Mouse (Mus musculus) skeletal muscle tissue, postnatal 0 days (tissue): ENCODE data around the gene Dus1l. TPM values are rescaled to one million over a fixed set of nuclear protein-coding genes. Genes with fewer than 3 reads are reported as not detected.

Experiments used
- polyA plus RNA-seq: library from polyadenylated mRNA; unstranded; fragments of >200 nt; fragmentation: Nextera tagmentation; extraction: Ambion mirVana; gene quantifications from 2 replicates; pipeline ENCODE4 v1.2.1, GENCODE M21; 2015

The Dus1l gene
- 35.4 and 37.5 TPM in 2 replicates for polyA plus RNA-seq

GRCm38 (mm10) chr11:120795756-120796613, at the start of gene Dus1l:
Dus1l (minus strand) TSS chr11:120796403.

GRCm38 (mm10) chr11:120823956-120824786, 28.0 kb upstream of the Dus1l start, which contains the start of gene Fasn:
Fasn (minus strand) TSS chr11:120824547.

GRCm38 (mm10) chr11:120784064-120784791, 12.0 kb downstream of the Dus1l start, which contains the start of the genes Rfng and Gps1:
Rfng (minus strand) TSS chr11:120784207.
Gps1 (plus strand) TSS chr11:120784272.

GRCm38 (mm10) chr11:120762672-120763041, 33.5 kb downstream of the Dus1l start, which contains the start of gene Hmga1b:
Hmga1b (plus strand) TSS chr11:120762794.

Other genes starting within 250 kb of the Dus1l start
- gene Mcrip1, start 246.7 kb downstream of the Dus1l start, polyA plus RNA-seq: 123 and 145 TPM in 2 replicates
- gene Ppp1r27, start 245.3 kb downstream of the Dus1l start, polyA plus RNA-seq: 121 and 146 TPM in 2 replicates
- 311 and 389 TPM in 2 replicates for gene P4hb, start 223.2 kb downstream of the Dus1l start, polyA plus RNA-seq
- gene Arhgdia, start 214.8 kb downstream of the Dus1l start, polyA plus RNA-seq: 252 and 323 TPM in 2 replicates
- 130 and 181 TPM in 2 replicates for gene Alyref, start 198.0 kb downstream of the Dus1l start, polyA plus RNA-seq
- gene Anapc11, start 198.0 kb downstream of the Dus1l start, polyA plus RNA-seq: 109 and 118 TPM in 2 replicates
- gene Npb, start 187.9 kb downstream of the Dus1l start, polyA plus RNA-seq: 1.2 and 2.0 TPM in 2 replicates
- 35.3 and 46.1 TPM in 2 replicates for gene Pcyt2, start 178.5 kb downstream of the Dus1l start, polyA plus RNA-seq
- gene Sirt7, start 171.2 kb downstream of the Dus1l start, polyA plus RNA-seq: 11.3 and 14.0 TPM in 2 replicates
- 22.0 TPM in 2 replicates for gene Mafg, start 162.8 kb downstream of the Dus1l start, polyA plus RNA-seq
- 24.8 and 35.6 TPM in 2 replicates for gene Pycr1, start 152.6 kb downstream of the Dus1l start, polyA plus RNA-seq
- gene Myadml2, start 148.2 kb downstream of the Dus1l start, polyA plus RNA-seq: 73.4 and 83.9 TPM in 2 replicates
- 1.9 and 3.8 TPM in 2 replicates for gene Notum, start 135.2 kb downstream of the Dus1l start, polyA plus RNA-seq
- gene Aspscr1, start 123.4 kb downstream of the Dus1l start, polyA plus RNA-seq: 63.0 and 64.1 TPM in 2 replicates
- gene Cenpx, start 82.7 kb downstream of the Dus1l start, polyA plus RNA-seq: 105 and 106 TPM in 2 replicates
- gene Lrrc45, start 82.5 kb downstream of the Dus1l start, polyA plus RNA-seq: 12.6 and 14.1 TPM in 2 replicates
- 2.7 and 4.5 TPM in 2 replicates for gene Rac3, start 74.9 kb downstream of the Dus1l start, polyA plus RNA-seq
- 7.3 and 17.3 TPM in 2 replicates for gene Dcxr, start 69.1 kb downstream of the Dus1l start, polyA plus RNA-seq
- 10.2 and 19.5 TPM in 2 replicates for gene Cbr2, start 64.3 kb downstream of the Dus1l start, polyA plus RNA-seq
- 1.5 TPM in 2 replicates for gene Hmga1b, start 33.6 kb downstream of the Dus1l start, polyA plus RNA-seq
- 10.9 and 13.1 TPM in 2 replicates for gene Rfng, start 12.2 kb downstream of the Dus1l start, polyA plus RNA-seq
- 87.6 and 93.4 TPM in 2 replicates for gene Gps1, start 12.1 kb downstream of the Dus1l start, polyA plus RNA-seq
- gene Fasn, start 28.1 kb upstream of the Dus1l start, polyA plus RNA-seq: 6.1 and 13.5 TPM in 2 replicates
- 4.2 and 4.4 TPM in 2 replicates for gene Ccdc57, start 136.5 kb upstream of the Dus1l start, polyA plus RNA-seq
- gene Slc16a3, start 152.1 kb upstream of the Dus1l start, polyA plus RNA-seq: 251 and 269 TPM in 2 replicates
- gene Csnk1d, start 194.9 kb upstream of the Dus1l start, polyA plus RNA-seq: 49.8 and 50.0 TPM in 2 replicates
- 0.13 and 0.50 TPM in 2 replicates for gene Cd7, start 243.0 kb upstream of the Dus1l start, polyA plus RNA-seq